Mouse (Mus musculus) ES-E14 (cell line): Measurements from ENCODE around the gene Zfhx3. TPM values are rescaled to one million over a fixed set of nuclear protein-coding genes. Genes with fewer than 3 reads are reported as not detected.

Source experiments
- DNase-seq: peaks from one replicate; pipeline ENCODE4 v3.0.0-alpha.2; 2013; ENCODE audit warnings: low read depth, low spot score
- H3K27ac ChIP-seq: 2 replicates; pipeline ENCODE4 v1.5.1; 2012; ENCODE audit warnings: low read depth, mild to moderate bottlenecking, low read length, moderate library complexity, mixed read lengths; ENCODE audit not compliant: poor library complexity, insufficient read depth, severe bottlenecking
- H3K36me3 ChIP-seq: 2 replicates; pipeline ENCODE4 v1.6.1; 2012; ENCODE audit warnings: mild to moderate bottlenecking, low read length, moderate library complexity, mixed read lengths; ENCODE audit not compliant: control insufficient read depth, poor library complexity, insufficient read depth, severe bottlenecking
- H3K4me1 ChIP-seq, 2 experiments: fragments of 150-350 bp in 1 of 2; sonication (generic) in 1 of 2; 2 replicates each; pipeline ENCODE4 v1.6.1; 2012; ENCODE audit warnings: low read length in 2 of 2, mild to moderate bottlenecking in 1 of 2, mixed read lengths in 1 of 2; ENCODE audit not compliant: control insufficient read depth in 2 of 2, insufficient read depth in 2 of 2, poor library complexity in 1 of 2
- H3K4me3 ChIP-seq, 2 experiments: fragments of 150-350 bp in 1 of 2; sonication (generic) in 1 of 2; 2 replicates each; pipeline ENCODE4 v1.5.1; 2012; ENCODE audit warnings: low read length in 2 of 2, low read depth in 1 of 2, mild to moderate bottlenecking in 1 of 2, mixed read lengths in 1 of 2; ENCODE audit not compliant: insufficient read depth in 1 of 2, poor library complexity in 1 of 2, severe bottlenecking in 1 of 2
- H3K9ac ChIP-seq: 2 replicates; pipeline ENCODE4 v1.6.1; 2012; ENCODE audit warnings: low read depth, mild to moderate bottlenecking, low read length, mixed read lengths; ENCODE audit not compliant: poor library complexity, insufficient read depth, severe bottlenecking
- H3K9me3 ChIP-seq: fragments of 150-350 bp; sonication (generic); 2 replicates; pipeline ENCODE4 v1.6.1; 2012; ENCODE audit warnings: low read depth, mild to moderate bottlenecking, low read length; ENCODE audit not compliant: control insufficient read depth, insufficient read depth
- CHD2 ChIP-seq: IDR thresholded peaks from 2 replicates; pipeline ENCODE4 v1.6.1; 2014; ENCODE audit warnings: mild to moderate bottlenecking, low read depth, low read length, inconsistent platforms
- HCFC1 ChIP-seq: IDR thresholded peaks from 2 replicates; pipeline ENCODE4 v1.6.1; 2012; ENCODE audit warnings: low read length, inconsistent platforms, borderline replicate concordance; ENCODE audit not compliant: insufficient read depth
- MAFK ChIP-seq: IDR thresholded peaks from 2 replicates; pipeline ENCODE4 v1.6.1; 2014; ENCODE audit warnings: mild to moderate bottlenecking, low read depth, low read length, inconsistent platforms; ENCODE audit not compliant: insufficient read depth
- ZC3H11A ChIP-seq: IDR thresholded peaks from 2 replicates; pipeline ENCODE4 v1.6.1; 2012; ENCODE audit warnings: low read depth, mild to moderate bottlenecking, inconsistent platforms, low read length, borderline replicate concordance
- ZNF384 ChIP-seq: IDR thresholded peaks from 2 replicates; pipeline ENCODE4 v1.6.1; 2012; ENCODE audit warnings: low read depth, low read length, inconsistent platforms
- in situ Hi-C, 2 experiments: fragments of 600-800 bp; cut with MboI; formaldehyde crosslinking; loops; one replicate each; pipeline ENCODE4 v1.15.1; 2025; ENCODE audit warnings: low sequenced_read_pairs in 2 of 2, inconsistent platforms in 1 of 2; ENCODE audit not compliant: unreplicated experiment in 2 of 2
- total RNA-seq: library from RNA; depleted of rRNA; stranded (reverse); fragments of 300-350 nt; gene quantifications from 2 replicates; pipeline ENCODE4 v1.2.3, GENCODE M21; 2012

The Zfhx3 gene
- total RNA-seq, 1 experiment = 8.8 TPM

GRCm38 (mm10) chr8:108846827-108847226 lies 904.4 kb downstream of the Zfhx3 start:
- no peak overlapping the region for H3K9ac ChIP-seq
- no peak overlapping the region for H3K4me3 ChIP-seq
- in situ Hi-C loops = no loop called here
- H3K36me3 ChIP-seq = peaks cover 2% of the 10 kb centered on the region; the same call in 1 of the 2 replicates
- DNase-seq = no peak
- H3K27ac ChIP-seq = no peak overlapping the region
- H3K4me1 ChIP-seq = peaks cover 0 to 8% of the 10 kb centered on the region in 2 experiments; a peak in 1 of 4 replicates
- no peaks in the 10 kb centered on the region for H3K9me3 ChIP-seq
- TF ChIP-seq MAFK (no peak), CHD2 (no peak), ZC3H11A (no peak)

- no peak for DNase-seq
- in situ Hi-C loops = no loop called here
- Histone ChIP-seq H3K4me3 (no peak overlapping the region), H3K4me1 (peaks cover 0 to 8% of the 10 kb centered on the region in 2 experiments; a peak in 1 of 4 replicates), H3K9ac (no peak overlapping the region), H3K36me3 (peaks cover 2% of the 10 kb centered on the region; the same call in 1 of the 2 replicates), H3K9me3 (no peaks in the 10 kb centered on the region), H3K27ac (no peak overlapping the region)
- no peak for TF ChIP-seq ZNF384
- TF ChIP-seq ZC3H11A = no peak
- no peak for TF ChIP-seq CHD2
- no peak for TF ChIP-seq MAFK
- TF ChIP-seq HCFC1 = no peak
These were observed 904.9 kb downstream of the Zfhx3 start for GRCm38 (mm10) chr8:108847356-108847755.

- DNase-seq = no peak
- in situ Hi-C loops = no loop called here
These were observed 906.0 kb downstream of the Zfhx3 start for GRCm38 (mm10) chr8:108848484-108848883.

GRCm38 (mm10) chr8:108853028-108853427 lies 910.6 kb downstream of the Zfhx3 start:
- no peaks in the 10 kb centered on the region for H3K9me3 ChIP-seq
- TF ChIP-seq HCFC1 (no peak), ZNF384 (no peak), CHD2 (no peak), ZC3H11A (no peak), MAFK (no peak)
- in situ Hi-C loops = no loop called here
- no peak for DNase-seq
- peaks cover 8% of the 10 kb centered on the region; the same call in 1 of the 2 replicates for H3K36me3 ChIP-seq
- H3K9ac ChIP-seq = no peak overlapping the region
- no peak overlapping the region for H3K4me3 ChIP-seq
- no peak overlapping the region for H3K27ac ChIP-seq
- peaks cover 0 to 5% of the 10 kb centered on the region in 2 experiments; a peak in 1 of 4 replicates for H3K4me1 ChIP-seq

More at GRCm38 (mm10) chr8:108848484-108848883, 906.0 kb downstream of the Zfhx3 start:
- TF ChIP-seq CHD2 (no peak), ZNF384 (no peak), MAFK (no peak), HCFC1 (no peak), ZC3H11A (no peak)
- Histone ChIP-seq H3K4me1 (peaks cover 0 to 13% of the 10 kb centered on the region in 2 experiments; a peak in 1 of 4 replicates), H3K27ac (no peak overlapping the region), H3K36me3 (peaks cover 2% of the 10 kb centered on the region; the same call in 1 of the 2 replicates), H3K4me3 (no peak overlapping the region), H3K9ac (no peak overlapping the region), H3K9me3 (no peaks in the 10 kb centered on the region)
